Mouse (Mus musculus): ENCODE measurements around the gene Klf9. TPM values are rescaled to one million over a fixed set of nuclear protein-coding genes. Genes with fewer than 3 reads are reported as not detected.

The Klf9 gene
- 10 to 100 TPM; 79.4 to 87.7 TPM for total RNA-seq (2021)
- long read RNA-seq, experiment 1, full-length matches to known transcripts, result 158 of 197 reads
- long read RNA-seq, experiment 1, partial matches to known transcripts, result 6 of 197 reads
- long read RNA-seq, experiment 1, other reads (novel, unspliced or antisense), result 33 of 197 reads
- long read RNA-seq, experiment 2, full-length matches to known transcripts, result 2 of 17 reads
- long read RNA-seq, experiment 2, partial matches to known transcripts, result 0 of 17 reads
- long read RNA-seq, experiment 2, other reads (novel, unspliced or antisense), result 15 of 17 reads

- peak; percentile 95 to 96 for DNase-seq
Measured at GRCm38 (mm10) chr19:23140689-23141317, at the start of gene Klf9. Gene Klf9 (plus strand): TSS chr19:23141226.

GRCm38 (mm10) chr19:23091586-23091985 is 49.4 kb upstream of the Klf9 start:
- DNase-seq, result peak; percentile 15 to 45

GRCm38 (mm10) chr19:23093548-23093947 is 47.5 kb upstream of the Klf9 start:
- DNase-seq, result no peak

GRCm38 (mm10) chr19:23094906-23095305 is 46.1 kb upstream of the Klf9 start:
- DNase-seq, result no peak

- no peak for DNase-seq
Measured at GRCm38 (mm10) chr19:23106859-23107258, 34.2 kb upstream of the Klf9 start.

- no peak for DNase-seq
Measured at GRCm38 (mm10) chr19:23107335-23107734, 33.7 kb upstream of the Klf9 start.

- no peak for DNase-seq
Measured at GRCm38 (mm10) chr19:23121875-23122274, 19.2 kb upstream of the Klf9 start.

GRCm38 (mm10) chr19:23124023-23124550 is 16.9 kb upstream of the Klf9 start:
- no peak for DNase-seq

GRCm38 (mm10) chr19:23125227-23126150 is 15.5 kb upstream of the Klf9 start:
- no peak for DNase-seq

GRCm38 (mm10) chr19:23129908-23130307 is 11.1 kb upstream of the Klf9 start:
- DNase-seq, result no peak

GRCm38 (mm10) chr19:23132106-23132635 is 8.9 kb upstream of the Klf9 start:
- no peak for DNase-seq

GRCm38 (mm10) chr19:23132720-23133426 is 8.2 kb upstream of the Klf9 start:
- DNase-seq, result peak in 1 of 2 experiments; percentile 40

GRCm38 (mm10) chr19:23133427-23134094 is 7.5 kb upstream of the Klf9 start:
- DNase-seq, result peak; percentile 79 to 85

GRCm38 (mm10) chr19:23134095-23134440 is 7.0 kb upstream of the Klf9 start:
- DNase-seq, result peak; percentile 85 to 86

- DNase-seq, result peak; percentile 92 to 95
Measured at GRCm38 (mm10) chr19:23134441-23135301, 6.4 kb upstream of the Klf9 start.

- peak; percentile 89 to 92 for DNase-seq
Measured at GRCm38 (mm10) chr19:23135349-23136201, 5.5 kb upstream of the Klf9 start.

- peak; percentile 66 to 74 for DNase-seq
Measured at GRCm38 (mm10) chr19:23136202-23136850, 4.7 kb upstream of the Klf9 start.

- no peak for DNase-seq
Measured at GRCm38 (mm10) chr19:23137295-23137694, 3.7 kb upstream of the Klf9 start.
